Mouse (Mus musculus): ENCODE results near the gene Anapc5. TPM values are rescaled to one million over a fixed set of nuclear protein-coding genes. Genes with fewer than 3 reads are reported as not detected.

Anapc5 gene
- polyA plus RNA-seq, 1 experiment from 2014 or later: 439 TPM

GRCm38 (mm10) chr5:122824450-122824849 is 3.3 kb upstream of the Anapc5 start:
- no peak overlapping the region for H3K4me2 ChIP-seq
- H3K27me3 ChIP-seq: no peaks in the 10 kb centered on the region
- no peak overlapping the region for H3K4me3 ChIP-seq (replicated peaks)
- no peaks in the 10 kb centered on the region for H3K9me3 ChIP-seq (replicated peaks)
- H3K9ac ChIP-seq: no peak overlapping the region
- H3K27ac ChIP-seq: no peak overlapping the region
- ATAC-seq (replicated peaks; ENCODE audit: low FRiP score): no peak
- 74% methylated on average over 6 of the region's 6 CpGs for WGBS
- H3K36me3 ChIP-seq: peaks cover under 1% of the 10 kb centered on the region; the same call in 1 of the 2 replicates
- H3K4me1 ChIP-seq: peaks cover 8% of the 10 kb centered on the region

- Histone ChIP-seq H3K27me3 (no peaks in the 10 kb centered on the region), H3K4me3 (replicated peaks) (no peak overlapping the region), H3K4me1 (peaks cover 10% of the 10 kb centered on the region), H3K9me3 (replicated peaks) (no peaks in the 10 kb centered on the region), H3K4me2 (no peak overlapping the region), H3K36me3 (peaks cover 4% of the 10 kb centered on the region), H3K9ac (no peak overlapping the region), H3K27ac (no peak overlapping the region)
- ATAC-seq (replicated peaks; ENCODE audit: low FRiP score): no peak
- WGBS: 86% methylated on average over 1 of the region's 1 CpGs
Observed at GRCm38 (mm10) chr5:122823976-122824375, 2.8 kb upstream of the Anapc5 start.

GRCm38 (mm10) chr5:122822441-122822840 is 1.3 kb upstream of the Anapc5 start:
- Histone ChIP-seq H3K4me2 (no peak overlapping the region), H3K36me3 (peaks cover 20% of the 10 kb centered on the region), H3K27ac (no peak overlapping the region), H3K4me1 (peaks cover 10% of the 10 kb centered on the region), H3K9me3 (replicated peaks) (no peaks in the 10 kb centered on the region), H3K9ac (no peak overlapping the region), H3K27me3 (no peaks in the 10 kb centered on the region), H3K4me3 (replicated peaks) (no peak overlapping the region)
- ATAC-seq (replicated peaks; ENCODE audit: low FRiP score): no peak
- 89% methylated on average over 4 of the region's 4 CpGs for WGBS

GRCm38 (mm10) chr5:122821524-122821885 is 366 bp upstream of the Anapc5 start:
- H3K27ac ChIP-seq: peak overlapping the region; percentile 97
- H3K4me3 ChIP-seq (replicated peaks): peak overlapping the region; percentile 73
- H3K36me3 ChIP-seq: peaks cover 28% of the 10 kb centered on the region
- no peaks in the 10 kb centered on the region for H3K27me3 ChIP-seq
- peaks cover 10% of the 10 kb centered on the region for H3K4me1 ChIP-seq
- H3K9me3 ChIP-seq (replicated peaks): no peaks in the 10 kb centered on the region
- peak overlapping the region; percentile 51 for H3K9ac ChIP-seq
- H3K4me2 ChIP-seq: peak overlapping the region; percentile 62
- peak; percentile 57 for ATAC-seq (replicated peaks; ENCODE audit: low FRiP score)
- under 1% methylated on average over 10 of the region's 10 CpGs for WGBS

DNA sequence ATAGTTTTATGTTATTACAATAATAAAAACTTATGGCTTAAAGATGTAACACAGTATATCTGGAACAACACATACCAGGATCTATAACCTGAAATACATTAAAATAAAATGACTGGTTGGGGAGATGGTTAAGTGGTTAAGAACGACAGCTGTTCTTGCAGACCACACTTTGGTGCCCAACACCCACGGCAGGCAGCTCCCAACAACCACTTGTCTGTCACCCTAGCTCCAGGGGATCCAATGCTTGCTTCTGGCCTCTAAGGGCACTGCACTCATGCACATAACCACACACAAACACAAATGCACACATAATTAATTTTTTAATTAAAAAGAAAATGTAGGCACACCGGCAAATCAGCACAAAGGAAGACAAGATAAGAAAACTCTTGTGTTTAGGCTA is 8.4 kb downstream of the Anapc5 start:
- no peak overlapping the region for H3K4me3 ChIP-seq (replicated peaks)
- H3K9ac ChIP-seq: no peak overlapping the region
- H3K9me3 ChIP-seq (replicated peaks): no peaks in the 10 kb centered on the region
- no peaks in the 10 kb centered on the region for H3K4me1 ChIP-seq
- WGBS: 84% methylated on average over 3 of the region's 3 CpGs
- no peak for ATAC-seq (replicated peaks; ENCODE audit: low FRiP score)
- no peaks in the 10 kb centered on the region for H3K27me3 ChIP-seq
- no peak overlapping the region for H3K4me2 ChIP-seq
- H3K27ac ChIP-seq: no peak overlapping the region
- peaks cover 94% of the 10 kb centered on the region for H3K36me3 ChIP-seq

DNA sequence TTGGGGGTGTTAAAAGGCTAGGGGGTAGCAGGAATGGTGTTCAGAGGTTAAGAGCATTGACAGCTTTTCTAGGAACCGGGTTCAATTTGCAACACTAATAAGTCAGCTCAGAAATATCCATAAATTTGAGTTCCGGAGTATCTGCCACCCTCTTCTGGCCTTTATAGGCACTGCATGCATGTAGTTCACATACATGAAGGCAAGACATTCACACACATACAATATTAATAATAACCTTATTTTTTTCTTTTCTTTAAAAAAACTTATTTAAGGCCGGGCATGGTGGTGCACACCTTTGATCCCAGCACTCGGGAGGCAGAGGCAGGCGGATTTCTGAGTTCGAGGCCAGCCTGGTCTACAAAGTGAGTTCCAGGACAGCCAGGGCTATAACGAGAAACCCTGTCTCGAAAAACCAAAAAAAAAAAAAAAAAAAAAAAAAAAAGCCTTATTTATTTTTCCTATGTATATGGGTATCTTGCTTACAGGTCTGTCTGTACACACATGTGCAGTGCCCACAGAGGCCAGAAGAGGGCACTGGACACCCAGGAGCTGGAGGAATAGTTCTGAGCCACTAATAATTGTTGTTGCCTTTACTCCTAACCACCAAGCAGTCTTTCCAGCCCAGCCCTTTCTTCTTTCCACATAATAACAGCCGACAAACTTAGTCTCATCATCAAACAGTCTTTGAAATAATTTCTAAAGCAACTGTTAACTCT is 9.6 kb downstream of the Anapc5 start:
- 94% methylated on average over 9 of the region's 9 CpGs for WGBS
- no peak overlapping the region for H3K27ac ChIP-seq
- H3K4me3 ChIP-seq (replicated peaks): no peak overlapping the region
- H3K27me3 ChIP-seq: no peaks in the 10 kb centered on the region
- H3K9ac ChIP-seq: no peak overlapping the region
- no peaks in the 10 kb centered on the region for H3K9me3 ChIP-seq (replicated peaks)
- H3K36me3 ChIP-seq: peaks cover 94% of the 10 kb centered on the region
- no peak overlapping the region for H3K4me2 ChIP-seq
- no peak for ATAC-seq (replicated peaks; ENCODE audit: low FRiP score)
- no peaks in the 10 kb centered on the region for H3K4me1 ChIP-seq

DNA sequence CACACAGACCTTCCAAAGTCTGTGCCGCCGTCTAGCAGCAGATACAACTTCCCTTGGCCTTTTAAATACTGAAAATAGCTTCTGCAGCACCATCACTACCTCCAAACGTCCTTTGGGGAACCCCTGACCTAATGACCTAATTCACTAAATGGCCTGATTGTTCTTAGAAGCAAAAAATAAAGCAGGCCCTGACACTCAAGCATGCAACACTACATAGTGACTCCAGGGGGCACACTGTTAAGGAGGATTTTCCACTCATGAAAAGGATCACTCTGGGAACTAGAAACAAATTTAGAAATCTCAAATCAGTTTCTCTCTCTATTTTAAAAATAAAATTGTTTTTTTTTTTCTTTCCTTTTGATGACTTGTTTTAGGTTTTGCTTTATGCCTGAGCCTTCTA is 15.6 kb downstream of the Anapc5 start:
- Histone ChIP-seq H3K9me3 (replicated peaks) (no peaks in the 10 kb centered on the region), H3K9ac (no peak overlapping the region), H3K36me3 (peaks cover 99% of the 10 kb centered on the region), H3K4me2 (no peak overlapping the region), H3K4me1 (no peaks in the 10 kb centered on the region), H3K27ac (no peak overlapping the region), H3K27me3 (no peaks in the 10 kb centered on the region), H3K4me3 (replicated peaks) (no peak overlapping the region)
- no peak for ATAC-seq (replicated peaks; ENCODE audit: low FRiP score)
- 66% methylated on average over 3 of the region's 3 CpGs for WGBS

DNA sequence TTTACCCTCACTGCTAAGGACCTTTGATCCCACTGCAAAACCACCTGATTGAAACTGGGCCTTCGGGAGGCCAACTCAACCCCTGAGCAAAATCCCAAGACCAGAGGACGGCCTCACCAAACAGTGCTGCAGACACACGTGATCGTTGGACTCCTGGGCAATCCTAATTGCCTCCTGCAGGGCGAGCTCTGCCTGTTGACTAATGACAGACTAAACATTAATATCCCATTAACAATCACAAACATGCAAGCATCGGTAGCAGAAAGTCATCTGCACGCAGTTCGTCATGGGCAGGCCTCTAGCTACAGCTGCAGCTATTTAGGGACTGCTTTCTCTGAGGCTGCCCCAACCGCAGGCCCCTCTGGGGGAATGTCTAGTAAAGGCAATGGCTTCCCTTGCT is 18.4 kb downstream of the Anapc5 start:
- H3K9ac ChIP-seq: no peak overlapping the region
- 77% methylated on average over 9 of the region's 9 CpGs for WGBS
- no peak overlapping the region for H3K4me3 ChIP-seq (replicated peaks)
- no peak overlapping the region for H3K4me2 ChIP-seq
- H3K36me3 ChIP-seq: peaks cover 100% of the 10 kb centered on the region
- no peak overlapping the region for H3K27ac ChIP-seq
- no peaks in the 10 kb centered on the region for H3K27me3 ChIP-seq
- H3K4me1 ChIP-seq: no peaks in the 10 kb centered on the region
- ATAC-seq (replicated peaks; ENCODE audit: low FRiP score): no peak
- H3K9me3 ChIP-seq (replicated peaks): no peaks in the 10 kb centered on the region

- no peak overlapping the region for H3K9ac ChIP-seq
- H3K4me1 ChIP-seq: no peaks in the 10 kb centered on the region
- WGBS: 95% methylated on average over 8 of the region's 8 CpGs
- no peaks in the 10 kb centered on the region for H3K9me3 ChIP-seq (replicated peaks)
- H3K27me3 ChIP-seq: no peaks in the 10 kb centered on the region
- H3K4me2 ChIP-seq: no peak overlapping the region
- ATAC-seq (replicated peaks; ENCODE audit: low FRiP score): no peak
- H3K36me3 ChIP-seq: peaks cover 98% of the 10 kb centered on the region
- no peak overlapping the region for H3K4me3 ChIP-seq (replicated peaks)
- 0 out of 2 replicates have a peak overlapping the region, but pooled peaks have one; percentile 51 for H3K27ac ChIP-seq
Observed at GRCm38 (mm10) chr5:122801684-122802083, 19.5 kb downstream of the Anapc5 start.

DNA sequence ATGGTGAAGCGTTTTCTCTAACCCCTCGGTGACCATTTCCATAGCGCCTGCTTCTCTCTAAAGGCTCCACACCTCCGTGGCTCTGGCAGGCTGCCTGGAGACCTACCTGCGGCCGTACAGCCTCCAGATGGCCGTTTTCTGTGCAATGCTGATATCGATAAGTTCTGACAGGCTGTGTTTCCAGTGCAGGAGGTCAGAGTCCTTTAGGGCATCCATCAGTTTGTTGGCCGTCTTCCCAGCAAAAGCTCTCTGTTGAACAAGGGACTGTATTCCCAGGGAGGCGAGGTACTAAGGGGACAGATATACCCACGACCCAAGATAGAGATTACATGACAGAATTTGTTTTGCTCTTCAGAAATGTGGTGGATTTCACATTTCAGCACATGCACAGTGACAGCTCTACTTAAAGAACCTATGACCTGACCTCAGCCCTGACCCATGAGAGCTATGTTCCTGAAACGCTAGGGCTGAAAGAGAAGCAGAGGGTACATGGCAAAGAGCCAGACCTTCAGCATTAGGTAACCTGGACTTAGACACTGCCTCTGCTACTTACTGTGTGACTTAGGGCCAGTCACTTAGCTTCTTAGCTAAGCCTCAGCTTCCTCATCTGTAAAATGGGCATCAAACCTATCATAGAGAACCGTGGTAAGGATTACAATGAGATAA is 20.7 kb downstream of the Anapc5 start:
- Histone ChIP-seq H3K4me3 (replicated peaks) (no peak overlapping the region), H3K4me1 (no peaks in the 10 kb centered on the region), H3K36me3 (peaks cover 98% of the 10 kb centered on the region), H3K9me3 (replicated peaks) (no peaks in the 10 kb centered on the region), H3K27me3 (no peaks in the 10 kb centered on the region), H3K4me2 (no peak overlapping the region), H3K9ac (no peak overlapping the region), H3K27ac (no peak overlapping the region)
- WGBS: 83% methylated on average over 13 of the region's 13 CpGs
- no peak for ATAC-seq (replicated peaks; ENCODE audit: low FRiP score)

DNA sequence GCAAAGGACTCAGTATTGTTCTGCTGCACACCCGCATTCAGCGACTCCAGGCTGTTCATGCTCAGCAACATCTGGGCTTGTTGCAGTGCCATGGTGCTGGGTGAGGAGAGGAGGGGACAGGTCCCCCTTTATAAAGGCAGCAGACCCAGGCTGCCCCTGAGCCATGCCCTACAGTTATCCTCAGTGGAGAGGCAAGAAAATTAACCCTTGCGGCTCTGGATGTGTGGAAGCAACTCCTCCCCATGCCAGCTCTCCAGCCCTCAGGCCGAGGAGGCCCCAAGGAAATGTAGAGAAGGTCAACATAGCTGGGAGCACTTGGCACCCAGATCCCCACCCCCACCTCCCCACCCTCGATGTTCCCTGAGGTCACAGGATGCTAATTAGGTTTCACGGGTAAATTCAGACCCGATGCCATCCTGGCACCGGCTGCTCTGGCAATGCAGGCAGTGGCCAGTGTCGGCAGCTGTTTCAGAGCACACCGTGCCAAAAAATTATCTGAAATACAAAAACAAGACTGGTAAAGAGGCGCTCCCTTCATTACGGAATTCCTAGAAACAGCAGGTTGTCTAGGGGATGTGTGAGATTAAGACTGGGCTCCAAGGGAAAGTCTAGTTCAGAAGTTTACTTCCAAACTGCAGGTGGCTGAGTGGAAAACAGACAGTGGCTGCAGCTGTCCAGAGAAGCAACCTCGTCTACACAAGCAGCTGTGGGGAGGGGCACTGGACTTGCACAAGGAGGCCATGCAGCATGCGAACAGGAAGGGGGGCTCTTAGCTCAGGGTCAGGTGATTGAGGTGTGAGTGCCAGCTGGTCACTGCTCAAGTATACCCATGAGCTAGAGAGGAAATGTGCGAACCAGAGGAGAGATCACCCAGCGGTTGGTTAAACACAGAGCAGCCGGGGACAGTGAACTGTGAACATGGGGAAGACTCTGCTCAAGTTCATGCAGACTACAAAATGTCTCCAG is 21.5 kb downstream of the Anapc5 start:
- no peaks in the 10 kb centered on the region for H3K9me3 ChIP-seq (replicated peaks)
- no peak overlapping the region for H3K4me2 ChIP-seq
- H3K4me1 ChIP-seq: no peaks in the 10 kb centered on the region
- H3K9ac ChIP-seq: no peak overlapping the region
- ATAC-seq (replicated peaks; ENCODE audit: low FRiP score): no peak
- H3K27me3 ChIP-seq: no peaks in the 10 kb centered on the region
- H3K27ac ChIP-seq: no peak overlapping the region
- 89% methylated on average over 17 of the region's 17 CpGs for WGBS
- peaks cover 97% of the 10 kb centered on the region for H3K36me3 ChIP-seq
- no peak overlapping the region for H3K4me3 ChIP-seq (replicated peaks)
